Mouse (Mus musculus): ENCODE measurements around the gene Ifrd1.

DNA sequence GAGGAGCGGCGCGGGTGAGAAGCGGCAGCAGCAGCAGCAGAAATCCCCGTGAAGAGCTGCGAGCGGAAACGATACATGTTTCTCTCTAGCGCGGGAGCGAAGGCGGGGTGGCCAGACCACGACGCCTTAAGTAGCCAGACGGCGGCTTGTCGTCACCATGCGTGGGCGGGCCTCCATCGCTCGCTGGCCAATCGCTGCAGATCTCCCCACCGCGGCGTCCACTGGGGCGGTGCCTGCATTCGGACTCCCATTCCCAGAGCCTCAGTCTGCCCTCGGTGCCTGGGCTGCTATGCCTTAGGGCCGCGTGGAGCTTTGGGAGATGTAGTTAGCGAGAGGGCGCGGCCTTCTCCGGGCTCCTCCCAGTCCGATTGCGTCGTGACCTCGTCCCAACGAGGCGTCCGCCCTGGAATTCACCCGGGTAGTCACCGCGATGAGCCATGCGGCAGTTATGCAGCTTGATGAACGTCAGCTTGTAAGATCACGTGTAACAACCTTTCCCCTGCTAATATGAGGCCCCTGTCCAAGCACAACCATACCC, 25.2 kb downstream of the Ifrd1 start:
- TF ChIP-seq CTCF (IDR thresholded peaks at IDR 0.05; ENCODE audit: borderline replicate concordance, extremely low read depth, insufficient read depth, insufficient read length), result no peak
- TF ChIP-seq POLR2A (IDR thresholded peaks at IDR 0.05; ENCODE audit: borderline replicate concordance, extremely low read depth, insufficient read depth, insufficient read length, poor library complexity, severe bottlenecking), result peak; percentile 91; the same call in 1 of the 2 replicates

Measured in brain, embryonic 14.5 days (tissue).